Mouse (Mus musculus): Measurements from ENCODE around the gene Tec.

GRCm38 (mm10) chr5:72761758-72762157, 106.5 kb downstream of the Tec start:
- TF ChIP-seq CTCF (IDR thresholded peaks at IDR 0.05; ENCODE audit: borderline replicate concordance, extremely low read depth, insufficient read depth, insufficient read length): no peak
- no peak for TF ChIP-seq POLR2A (IDR thresholded peaks at IDR 0.05; ENCODE audit: borderline replicate concordance, extremely low read depth, insufficient read depth, insufficient read length, poor library complexity, severe bottlenecking)
